Mouse (Mus musculus): ENCODE measurements around the gene Shbg. TPM values are rescaled to one million over a fixed set of nuclear protein-coding genes. Genes with fewer than 3 reads are reported as not detected.

Shbg gene
- total RNA-seq, 2 experiments from 2014 or later, result not detected

DNA sequence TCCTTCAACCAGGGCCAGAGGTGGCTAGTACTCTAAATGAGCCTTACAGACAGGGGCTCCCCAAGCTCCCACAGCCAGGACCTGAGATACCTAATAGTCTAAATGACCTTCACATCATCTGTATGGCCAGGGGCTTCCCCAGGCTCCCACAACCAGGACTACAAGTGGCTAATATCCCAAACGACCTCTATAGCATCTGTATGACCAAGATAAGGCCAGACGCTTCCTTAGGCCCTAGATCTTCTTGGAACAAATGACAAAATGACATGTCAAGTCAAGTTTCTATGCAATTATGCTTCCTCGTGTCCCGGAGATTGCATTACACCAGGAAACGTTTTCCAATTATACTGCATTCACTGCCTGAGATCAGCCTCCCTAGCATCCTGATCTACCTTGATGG, 41.4 kb downstream of the Shbg start:
- DNase-seq (ENCODE audit: low spot score in 2 of 2), result no peak

DNA sequence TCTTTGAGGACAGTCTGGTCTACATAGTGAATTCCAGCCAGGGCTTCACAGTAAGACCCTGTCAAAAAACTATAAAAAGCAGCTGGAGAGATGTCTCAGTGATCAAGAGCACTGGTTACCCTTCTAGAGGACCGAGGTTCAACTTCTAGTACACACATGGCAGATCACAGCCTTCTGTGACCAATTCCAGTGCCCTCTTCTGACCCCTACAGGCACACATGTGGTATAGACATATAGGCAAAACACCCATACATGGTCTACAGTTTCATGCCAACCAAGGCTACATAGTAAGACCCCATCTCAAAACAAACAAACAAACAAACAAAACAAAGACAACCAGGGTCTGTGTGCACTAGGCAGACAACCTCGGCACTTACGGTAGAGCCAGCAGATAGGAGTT, 42.5 kb downstream of the Shbg start:
- no peak for DNase-seq (ENCODE audit: low spot score in 2 of 2)

DNA sequence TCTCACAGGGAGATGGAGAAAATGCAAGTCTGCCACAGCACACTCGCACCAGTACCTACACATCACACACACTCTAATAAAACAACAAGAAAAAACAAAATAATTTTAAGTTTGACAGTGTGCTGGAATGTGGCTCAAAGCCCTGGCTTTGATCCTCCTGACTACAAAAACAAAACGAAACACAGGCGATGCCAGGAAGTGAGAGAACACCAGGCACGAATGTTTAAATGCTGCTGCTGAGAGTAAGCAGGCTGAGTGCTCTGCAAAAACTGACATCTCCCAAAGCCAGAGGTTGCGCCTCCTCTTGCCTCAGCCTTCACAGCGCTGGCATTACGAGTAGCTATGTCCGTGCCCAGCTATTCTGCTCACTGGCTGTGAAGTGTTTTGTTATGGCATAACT, 52.6 kb downstream of the Shbg start:
- DNase-seq (ENCODE audit: low spot score in 2 of 2), result no peak

Small RNA genes within 50 kb of the gene (microRNA-seq; reads per million reads assigned to microRNA genes)
- gene Mir1934 (1.9 reads per million), gene Mir467f (not detected)

Other genes with a start within 250 kb of the Shbg start
- gene Chd3, start 248.5 kb downstream of the Shbg start, total RNA-seq (2021), result 10 to 100 TPM; 73.0 to 80.8 TPM
- 10 to 100 TPM; 63.8 to 76.3 TPM for gene Naa38, start 222.4 kb downstream of the Shbg start, total RNA-seq (2021)
- 10 to 100 TPM; 21.1 to 26.4 TPM for gene Cyb5d1, start 222.3 kb downstream of the Shbg start, total RNA-seq (2021)
- gene Tmem88, start 219.7 kb downstream of the Shbg start, total RNA-seq (2021), result 10 to 100 TPM; 16.9 to 17.4 TPM
- gene Kdm6b, start 204.2 kb downstream of the Shbg start, total RNA-seq (2021), result 10 to 100 TPM; 51.2 to 59.4 TPM
- under 1 TPM; 0.47 to 0.93 TPM for gene Dnah2, start 68.8 kb downstream of the Shbg start, total RNA-seq (2021)
- 1 to 10 TPM; 1.9 to 2.7 TPM for gene Efnb3, start 57.7 kb downstream of the Shbg start, total RNA-seq (2021)
- 1 to 10 TPM; 6.8 to 7.9 TPM for gene Wrap53, start 37.6 kb downstream of the Shbg start, total RNA-seq (2021)
- 10 to 100 TPM; 51.1 to 51.9 TPM for gene Trp53, start 37.5 kb downstream of the Shbg start, total RNA-seq (2021)
- gene Atp1b2, start 12.0 kb downstream of the Shbg start, total RNA-seq (2021), result 100 to 1,000 TPM; 227 to 249 TPM
- gene Sat2, start 4.1 kb upstream of the Shbg start, total RNA-seq (2021), result 1 to 10 TPM; 7.8 to 8.8 TPM
- gene Fxr2, start 15.1 kb upstream of the Shbg start, total RNA-seq (2021), result 10 to 100 TPM; 90.3 to 94.0 TPM
- not detected for gene Sox15, start 37.4 kb upstream of the Shbg start, total RNA-seq (2021)
- gene Mpdu1, start 44.7 kb upstream of the Shbg start, total RNA-seq (2021), result 10 to 100 TPM; 31.6 to 33.0 TPM
- 10 to 100 TPM; 13.1 to 14.0 TPM for gene Cd68, start 48.2 kb upstream of the Shbg start, total RNA-seq (2021)
- gene Eif4a1, start 54.5 kb upstream of the Shbg start, total RNA-seq (2021), result 100 to 1,000 TPM; 295 to 317 TPM
- gene Senp3, start 64.2 kb upstream of the Shbg start, total RNA-seq (2021), result 10 to 100 TPM; 43.5 to 45.9 TPM
- 1 to 10 TPM; 1.0 to 2.9 TPM for gene Tnfsf13, start 67.9 kb upstream of the Shbg start, total RNA-seq (2021)
- 10 to 100 TPM; 22.3 to 22.9 TPM for gene Tnfsf12, start 77.9 kb upstream of the Shbg start, total RNA-seq (2021)
- 1 to 10 TPM; 4.3 to 4.6 TPM for gene Tnfsfm13, start 78.2 kb upstream of the Shbg start, total RNA-seq (2021)
- gene Polr2a, start 140.7 kb upstream of the Shbg start, total RNA-seq (2021), result 10 to 100 TPM; 66.4 to 72.2 TPM
- gene Slc35g3, start 144.1 kb upstream of the Shbg start, total RNA-seq (2021), result under 1 TPM in 1 of 2 experiments, not detected in 1; 0.25 TPM
- 10 to 100 TPM; 26.7 to 30.5 TPM for gene Zbtb4, start 148.0 kb upstream of the Shbg start, total RNA-seq (2021)
- 100 to 1,000 TPM in 1 of 2 experiments, 10 to 100 TPM in 1; 95.1 to 110 TPM for gene Chrnb1, start 178.0 kb upstream of the Shbg start, total RNA-seq (2021)
- gene Fgf11, start 184.0 kb upstream of the Shbg start, total RNA-seq (2021), result 10 to 100 TPM; 10.1 to 13.8 TPM
- gene Tmem102, start 187.7 kb upstream of the Shbg start, total RNA-seq (2021), result not detected
- not detected for gene Gm39566, start 197.4 kb upstream of the Shbg start, total RNA-seq (2021)
- gene Spem2, start 200.6 kb upstream of the Shbg start, total RNA-seq (2021), result not detected
- under 1 TPM in 1 of 2 experiments, not detected in 1; 0.34 TPM for gene Spem1, start 204.3 kb upstream of the Shbg start, total RNA-seq (2021)
- 10 to 100 TPM; 22.3 to 23.2 TPM for gene Nlgn2, start 219.9 kb upstream of the Shbg start, total RNA-seq (2021)
- 100 to 1,000 TPM in 1 of 2 experiments, 10 to 100 TPM in 1; 97.5 to 141 TPM for gene Tmem256, start 220.6 kb upstream of the Shbg start, total RNA-seq (2021)
- gene Plscr3, start 228.5 kb upstream of the Shbg start, total RNA-seq (2021), result 10 to 100 TPM; 39.3 to 41.4 TPM
- under 1 TPM in 1 of 2 experiments, not detected in 1; 0.13 TPM for gene Tnk1, start 240.8 kb upstream of the Shbg start, total RNA-seq (2021)